Mouse (Mus musculus) skeletal muscle tissue, adult 2 months (tissue): Measurements from ENCODE around the gene Spryd4.
"Not testable (repeated sequence)": the region's sequence is repeated elsewhere in the genome, so short reads cannot be mapped to it uniquely, and the experiment has no call there.

Experiments used
- DNase-seq: peaks from one replicate; pipeline ENCODE4 v3.0.0-alpha.2; 2012; ENCODE audit warnings: low read depth, low spot score

The Spryd4 gene

GRCm38 (mm10) chr10:128211390-128212108 is at the start of gene Spryd4:
Gene Spryd4, minus strand, starts transcription at chr10:128211807.
- peak; percentile 78 for DNase-seq

- not testable (repeated sequence) for DNase-seq
Observed at GRCm38 (mm10) chr10:128260376-128260775, 48.8 kb upstream of the Spryd4 start.

GRCm38 (mm10) chr10:128259946-128260345 is 48.3 kb upstream of the Spryd4 start:
- DNase-seq, result no peak

GRCm38 (mm10) chr10:128258953-128259352 is 47.3 kb upstream of the Spryd4 start:
- peak; percentile 44 for DNase-seq

DNA sequence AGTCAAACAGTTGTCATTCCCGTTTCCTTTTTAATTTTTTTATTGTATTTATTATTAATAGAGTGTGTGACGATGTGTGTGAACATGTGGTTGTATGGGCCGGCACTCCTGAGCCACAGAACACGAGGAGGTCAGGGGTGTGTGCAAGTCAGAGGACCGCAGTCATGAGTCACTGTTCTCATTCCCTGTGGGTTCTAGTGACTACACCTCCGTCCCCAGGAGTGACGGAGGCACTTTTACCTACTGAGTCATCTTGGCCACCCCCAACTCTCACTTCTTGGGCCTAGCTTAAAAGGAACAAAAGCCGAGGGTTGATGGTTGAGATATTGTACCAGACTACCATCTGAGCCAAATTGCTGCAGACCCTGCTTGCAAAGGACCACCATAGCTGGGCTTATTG is 44.7 kb upstream of the Spryd4 start:
- DNase-seq, result no peak

GRCm38 (mm10) chr10:128255925-128256324 is 44.3 kb upstream of the Spryd4 start:
- no peak for DNase-seq

DNA sequence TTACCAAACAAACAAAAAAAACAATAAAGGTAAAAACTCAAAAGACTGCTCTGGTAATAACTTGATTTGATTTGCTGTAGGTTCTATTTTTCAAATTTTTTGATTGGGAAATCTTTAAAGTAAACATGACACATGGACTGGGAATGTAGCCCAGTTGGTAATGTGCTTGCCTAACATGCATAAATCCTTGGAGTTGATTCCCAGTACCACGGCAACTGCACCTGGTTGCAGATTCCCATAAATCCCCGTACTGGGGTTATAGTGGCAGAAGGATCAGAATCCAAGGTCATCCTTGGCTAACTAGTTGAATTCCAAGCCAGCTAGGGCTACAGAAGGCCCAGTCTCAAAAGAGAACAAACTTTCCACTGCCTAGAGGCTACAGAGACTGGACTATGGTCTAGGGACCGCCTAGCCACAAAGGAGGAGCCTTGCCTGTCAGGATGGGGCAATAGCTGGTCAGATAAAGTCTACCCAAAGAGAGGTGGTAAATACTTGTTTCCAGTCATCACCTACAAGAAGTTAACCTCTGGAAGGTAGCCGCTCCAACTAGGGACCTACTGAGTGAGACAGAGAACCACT is 42.2 kb upstream of the Spryd4 start, which contains the start of gene Apon:
Gene Apon, plus strand, starts transcription at position 420 of the 579 bp plus-strand sequence.
- DNase-seq, result no peak

- DNase-seq, result no peak
Observed at GRCm38 (mm10) chr10:128250565-128250964, 39.0 kb upstream of the Spryd4 start.

DNA sequence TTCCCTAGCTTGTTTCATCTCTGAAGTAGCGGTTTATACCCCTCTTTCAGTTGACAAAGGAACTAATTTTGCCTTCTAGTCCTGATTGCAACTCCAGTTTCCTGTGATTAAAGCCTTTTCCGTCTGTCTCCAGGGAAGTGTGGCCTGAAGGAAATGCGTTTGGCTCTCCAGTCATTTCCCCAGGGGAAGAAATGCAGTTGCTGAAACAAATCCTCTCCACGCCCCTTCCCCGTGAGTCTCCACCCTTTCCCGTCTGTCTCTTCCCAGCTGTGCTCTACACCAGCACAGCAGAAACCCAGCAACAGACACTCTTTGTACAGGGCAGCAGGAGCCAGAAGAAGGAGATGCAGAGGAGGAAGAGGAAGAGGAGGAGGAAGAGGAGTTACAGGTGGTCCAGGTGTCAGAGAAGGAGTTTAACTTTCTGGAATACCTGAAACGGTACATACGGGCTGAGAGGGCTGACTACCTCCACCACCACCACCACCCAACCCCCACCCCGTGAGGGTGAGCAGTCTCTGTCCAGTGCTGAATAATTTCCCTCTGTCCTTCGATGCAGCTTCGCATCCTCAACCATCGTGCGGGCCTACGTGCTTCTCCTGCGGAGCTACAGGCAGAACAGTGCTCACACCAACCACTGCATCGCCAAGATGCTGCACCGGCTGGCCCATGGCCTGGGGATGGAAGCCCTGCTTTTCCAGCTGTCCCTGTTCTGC is 35.6 kb upstream of the Spryd4 start:
- DNase-seq, result peak; percentile 70

GRCm38 (mm10) chr10:128244121-128244520 is 32.5 kb upstream of the Spryd4 start:
- no peak for DNase-seq

DNA sequence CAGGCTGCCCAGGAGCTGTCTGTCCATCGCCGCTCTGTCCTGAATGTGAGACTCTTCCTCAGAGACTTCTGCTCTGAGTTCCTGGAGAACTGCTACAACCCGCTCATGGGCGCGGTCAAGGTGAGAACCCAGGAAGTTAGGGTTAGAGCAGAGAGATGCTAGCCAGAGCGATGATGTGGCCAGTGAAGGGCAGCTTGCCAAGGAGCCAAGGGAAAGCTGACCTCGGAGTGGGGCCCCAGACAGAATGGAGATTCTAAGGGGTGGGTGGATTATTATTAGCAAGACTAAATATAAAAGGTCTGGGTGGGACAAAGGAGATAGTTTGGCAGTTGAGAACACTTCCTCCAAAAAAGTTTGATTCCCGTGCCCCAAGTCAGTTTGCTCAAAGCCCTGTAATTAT is 31.6 kb upstream of the Spryd4 start:
- no peak for DNase-seq

- DNase-seq, result no peak
Observed at GRCm38 (mm10) chr10:128240131-128240530, 28.5 kb upstream of the Spryd4 start.

- DNase-seq, result no peak
Observed at GRCm38 (mm10) chr10:128239140-128239539, 27.5 kb upstream of the Spryd4 start.

GRCm38 (mm10) chr10:128237807-128238480 is 26.3 kb upstream of the Spryd4 start:
- peak; percentile 38 for DNase-seq

- DNase-seq, result no peak
Observed at GRCm38 (mm10) chr10:128236321-128236720, 24.7 kb upstream of the Spryd4 start.

DNA sequence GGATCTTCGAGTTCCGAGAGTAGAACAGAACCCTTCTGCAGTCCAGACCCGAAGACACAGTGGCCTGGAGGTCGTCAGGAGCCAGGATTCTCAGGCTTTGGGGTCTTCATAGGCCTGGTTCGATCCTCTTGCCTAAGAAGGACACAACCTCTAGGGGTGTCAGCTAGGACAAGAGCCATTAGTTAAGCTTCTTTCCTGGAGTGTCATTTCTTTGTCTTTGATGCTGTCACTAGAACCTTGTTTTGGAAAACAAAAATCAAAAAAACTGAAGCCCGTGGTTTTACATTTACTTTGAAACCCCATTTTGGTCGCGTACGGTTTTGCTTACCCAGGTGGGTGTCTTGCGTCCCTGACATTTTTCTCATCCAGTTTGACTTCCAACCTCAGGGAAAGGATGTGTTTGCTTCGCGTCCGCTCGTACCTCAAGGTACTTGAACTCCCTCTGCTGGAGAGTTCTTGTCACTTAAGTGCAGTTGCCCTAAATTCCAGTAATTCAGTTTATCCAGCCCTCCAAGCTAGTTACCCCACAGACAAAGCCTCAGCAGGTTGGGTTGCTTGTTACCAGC is 20.9 kb upstream of the Spryd4 start:
- DNase-seq, result peak; percentile 68

DNA sequence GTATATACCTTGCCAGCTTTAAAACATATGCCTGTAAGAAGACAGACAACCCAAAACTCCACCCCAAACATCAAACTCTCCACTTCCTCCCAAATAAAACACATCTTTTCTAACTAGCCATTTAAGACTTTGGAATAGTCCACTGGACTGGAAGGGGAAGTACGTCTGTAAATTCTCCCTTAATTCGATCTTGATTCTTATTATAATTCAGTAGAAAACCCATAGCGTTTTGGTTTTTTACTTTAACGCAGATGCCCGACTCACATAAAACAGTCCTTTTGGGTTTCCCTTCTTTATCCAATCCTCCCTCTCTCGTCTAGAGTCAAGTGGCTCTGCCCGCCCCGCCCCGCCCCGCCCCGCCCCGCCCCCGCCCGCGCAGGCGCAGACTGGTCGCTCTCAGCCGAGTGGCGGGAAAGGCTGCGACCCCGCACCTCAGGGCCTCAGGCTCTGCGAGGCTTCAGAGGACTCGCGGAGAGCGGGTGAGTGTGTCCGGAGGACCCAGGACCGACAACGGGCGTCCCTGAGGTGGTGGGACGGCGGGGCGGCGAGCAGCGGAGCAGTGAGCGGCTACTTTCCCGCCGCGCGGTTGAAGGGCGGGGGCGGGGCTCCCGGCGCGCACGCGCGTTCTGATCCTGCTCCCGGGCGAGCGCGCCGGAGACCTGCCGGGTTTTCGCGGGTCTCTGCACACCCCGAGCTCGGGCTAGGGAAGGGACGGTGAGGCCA is 20.3 kb upstream of the Spryd4 start, which contains the start of gene Timeless:
Gene Timeless, plus strand, starts transcription at position 369 of the 723 bp plus-strand sequence.
- DNase-seq, result peak; percentile 54

GRCm38 (mm10) chr10:128231146-128231545 is 19.5 kb upstream of the Spryd4 start:
- no peak for DNase-seq

GRCm38 (mm10) chr10:128230582-128230981 is 19.0 kb upstream of the Spryd4 start:
- DNase-seq, result no peak

DNA sequence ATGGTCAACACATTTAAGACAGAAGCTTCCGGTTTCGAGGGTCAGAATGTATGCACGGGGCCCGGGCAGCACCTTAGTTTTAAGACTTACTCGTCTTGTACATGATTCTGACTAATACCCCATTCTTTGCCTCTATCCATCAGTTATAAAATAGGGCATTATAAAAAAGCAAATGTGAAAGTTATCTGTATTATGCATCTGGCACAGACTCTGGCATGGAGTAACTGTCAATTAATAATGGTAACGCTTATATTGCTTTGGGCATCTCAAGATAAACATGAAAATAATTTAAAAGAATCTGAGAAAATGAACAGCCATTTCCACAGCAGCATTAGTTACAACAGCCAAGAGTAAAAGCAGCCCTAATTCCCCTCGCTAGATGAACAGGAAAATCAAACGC is 16.4 kb upstream of the Spryd4 start:
- DNase-seq, result no peak

DNA sequence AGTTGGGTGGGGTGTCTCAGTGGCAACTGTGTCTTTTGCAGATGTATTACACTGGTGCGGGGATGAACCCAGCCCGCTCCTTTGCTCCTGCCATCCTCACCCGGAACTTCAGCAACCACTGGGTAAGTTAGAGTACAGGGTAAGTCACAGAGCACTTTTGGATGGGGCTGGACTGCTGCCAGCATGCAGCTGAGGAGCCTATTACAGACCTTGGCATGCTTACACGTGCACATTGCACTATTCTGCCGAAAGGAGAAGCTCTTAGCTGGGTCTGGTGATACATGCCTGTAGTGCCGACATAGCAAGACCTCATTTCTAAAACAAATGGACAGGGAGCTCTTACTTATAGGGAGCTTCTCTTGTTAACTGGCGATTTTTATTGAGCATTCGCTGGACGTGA is 16.0 kb upstream of the Spryd4 start:
- no peak for DNase-seq
